Mouse (Mus musculus): Measurements from ENCODE around the gene Casc1. TPM values are rescaled to one million over a fixed set of nuclear protein-coding genes. Genes with fewer than 3 reads are reported as not detected.

Casc1 gene
- 3.2 and 4.5 TPM in 2 replicates for polyA plus RNA-seq (2012; rRNA removed)

GRCm38 (mm10) chr6:145210816-145211338, at the start of gene Casc1, which contains the start of gene Etfrf1:
TSS of gene Casc1 (minus strand) at chr6:145211005.
TSS of gene Etfrf1 (plus strand) at chr6:145211134.
- peak; percentile 96 for DNase-seq
- under 1% methylated on average over 36 of the region's 36 CpGs for WGBS
- TF ChIP-seq CTCF (IDR thresholded peaks at IDR 0.05; ENCODE audit: insufficient read depth, low read length) (no peak), POLR2A (IDR thresholded peaks at IDR 0.05; ENCODE audit: borderline replicate concordance, extremely low read depth, low read depth, low read length) (peak; percentile 93; the same call in 1 of the 2 replicates)
- no peaks in the 10 kb centered on the region; the same call in 1 of the 2 replicates for H3K4me1 ChIP-seq (ENCODE audit: control insufficient read depth, insufficient read depth, low read length)
- peak within 1 kb of the TSS; percentile 84 for H3K4me3 ChIP-seq (replicated peaks; ENCODE audit: extremely low read depth, low read depth, low read length)

GRCm38 (mm10) chr6:145256701-145257073, 45.9 kb upstream of the Casc1 start:
- TF ChIP-seq POLR2A (IDR thresholded peaks at IDR 0.05; ENCODE audit: borderline replicate concordance, extremely low read depth, low read depth, low read length) (no peak), CTCF (IDR thresholded peaks at IDR 0.05; ENCODE audit: insufficient read depth, low read length) (no peak)
- Histone ChIP-seq H3K4me1 (ENCODE audit: control insufficient read depth, insufficient read depth, low read length) (peaks cover 3% of the 10 kb centered on the region; the same call in 1 of the 2 replicates), H3K4me3 (replicated peaks; ENCODE audit: extremely low read depth, low read depth, low read length) (no peak overlapping the region)
- peak; percentile 6 for DNase-seq
- WGBS: 21% methylated on average over 2 of the region's 2 CpGs

GRCm38 (mm10) chr6:145255952-145256700, 45.3 kb upstream of the Casc1 start:
- H3K4me3 ChIP-seq (replicated peaks; ENCODE audit: extremely low read depth, low read depth, low read length): no peak overlapping the region
- peak; percentile 46 for DNase-seq
- peaks cover 3% of the 10 kb centered on the region; the same call in 1 of the 2 replicates for H3K4me1 ChIP-seq (ENCODE audit: control insufficient read depth, insufficient read depth, low read length)
- 59% methylated on average over 13 of the region's 13 CpGs for WGBS
- no peak for TF ChIP-seq POLR2A (IDR thresholded peaks at IDR 0.05; ENCODE audit: borderline replicate concordance, extremely low read depth, low read depth, low read length)

- no peak for DNase-seq
- TF ChIP-seq POLR2A (IDR thresholded peaks at IDR 0.05; ENCODE audit: borderline replicate concordance, extremely low read depth, low read depth, low read length) (no peak), CTCF (IDR thresholded peaks at IDR 0.05; ENCODE audit: insufficient read depth, low read length) (no peak)
- 23% methylated on average over 16 of the region's 16 CpGs for WGBS
- Histone ChIP-seq H3K4me3 (replicated peaks; ENCODE audit: extremely low read depth, low read depth, low read length) (peak overlapping the region; percentile 73), H3K4me1 (ENCODE audit: control insufficient read depth, insufficient read depth, low read length) (no peaks in the 10 kb centered on the region; the same call in 1 of the 2 replicates)
Observed at GRCm38 (mm10) chr6:145250820-145251219, 40.0 kb upstream of the Casc1 start.

- WGBS: under 1% methylated on average over 48 of the region's 83 CpGs
- TF ChIP-seq CTCF (IDR thresholded peaks at IDR 0.05; ENCODE audit: insufficient read depth, low read length) (no peak), POLR2A (IDR thresholded peaks at IDR 0.05; ENCODE audit: borderline replicate concordance, extremely low read depth, low read depth, low read length) (0 out of 2 replicates have a peak, but pooled peaks have one; percentile 9)
- H3K4me1 ChIP-seq (ENCODE audit: control insufficient read depth, insufficient read depth, low read length): no peaks in the 10 kb centered on the region; the same call in 1 of the 2 replicates
- H3K4me3 ChIP-seq (replicated peaks; ENCODE audit: extremely low read depth, low read depth, low read length): peak within 1 kb of the TSS; percentile 73
- peak; percentile 88 for DNase-seq
Observed at GRCm38 (mm10) chr6:145250185-145250791, 39.5 kb upstream of the Casc1 start, which contains the start of gene Kras. TSS of gene Kras (minus strand) at chr6:145250239.

- 5% methylated on average over 123 of the region's 124 CpGs for WGBS
- TF ChIP-seq POLR2A (IDR thresholded peaks at IDR 0.05; ENCODE audit: borderline replicate concordance, extremely low read depth, low read depth, low read length) (no peak), CTCF (IDR thresholded peaks at IDR 0.05; ENCODE audit: insufficient read depth, low read length) (no peak)
- DNase-seq: peak; percentile 73
- peak overlapping the region; percentile 73 for H3K4me3 ChIP-seq (replicated peaks; ENCODE audit: extremely low read depth, low read depth, low read length)
- no peaks in the 10 kb centered on the region; the same call in 1 of the 2 replicates for H3K4me1 ChIP-seq (ENCODE audit: control insufficient read depth, insufficient read depth, low read length)
Observed at GRCm38 (mm10) chr6:145249291-145250184, 38.7 kb upstream of the Casc1 start.

- 67% methylated on average over 3 of the region's 3 CpGs for WGBS
Observed at GRCm38 (mm10) chr6:145247886-145248285, 37.1 kb upstream of the Casc1 start.

GRCm38 (mm10) chr6:145246841-145247240, 36.0 kb upstream of the Casc1 start:
- no peak for TF ChIP-seq POLR2A (IDR thresholded peaks at IDR 0.05; ENCODE audit: borderline replicate concordance, extremely low read depth, low read depth, low read length)
- no peak for TF ChIP-seq CTCF (IDR thresholded peaks at IDR 0.05; ENCODE audit: insufficient read depth, low read length)
- no peak overlapping the region for H3K4me3 ChIP-seq (replicated peaks; ENCODE audit: extremely low read depth, low read depth, low read length)
- DNase-seq: no peak
- H3K4me1 ChIP-seq (ENCODE audit: control insufficient read depth, insufficient read depth, low read length): no peaks in the 10 kb centered on the region; the same call in 1 of the 2 replicates
- 76% methylated on average over 5 of the region's 5 CpGs for WGBS

More at GRCm38 (mm10) chr6:145247886-145248285, 37.1 kb upstream of the Casc1 start:
- no peak for DNase-seq
- Histone ChIP-seq H3K4me3 (replicated peaks; ENCODE audit: extremely low read depth, low read depth, low read length) (no peak overlapping the region), H3K4me1 (ENCODE audit: control insufficient read depth, insufficient read depth, low read length) (no peaks in the 10 kb centered on the region; the same call in 1 of the 2 replicates)
- TF ChIP-seq POLR2A (IDR thresholded peaks at IDR 0.05; ENCODE audit: borderline replicate concordance, extremely low read depth, low read depth, low read length) (no peak), CTCF (IDR thresholded peaks at IDR 0.05; ENCODE audit: insufficient read depth, low read length) (no peak)

Measured in lung, adult 2 months (tissue).